Mouse (Mus musculus): ENCODE results near the gene H2al2a.

DNA sequence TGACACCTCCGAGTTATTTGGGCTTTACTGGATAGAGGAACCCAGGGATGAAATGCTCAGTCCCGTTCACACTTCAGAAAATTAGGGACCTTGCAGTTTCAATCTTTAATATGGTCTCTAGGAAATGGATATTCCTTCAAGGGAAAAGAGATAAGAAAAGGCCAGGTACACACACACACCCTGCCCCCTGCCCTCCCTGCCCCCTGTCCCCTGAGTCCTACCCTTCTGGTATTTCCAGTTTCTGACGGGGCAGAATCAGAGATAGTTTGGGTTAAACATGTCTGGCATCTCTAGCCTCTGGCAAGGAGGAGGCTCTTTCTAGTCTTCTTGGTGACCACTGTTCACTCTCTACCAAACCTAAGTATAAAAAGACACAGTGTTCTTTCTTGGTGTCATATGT is 49.9 kb downstream of the H2al2a start:
- TF ChIP-seq CTCF (IDR thresholded peaks at IDR 0.05; ENCODE audit: insufficient read depth, low read depth, low read length) = no peak
- TF ChIP-seq POLR2A (IDR thresholded peaks at IDR 0.05; ENCODE audit: insufficient read depth, low read depth, low read length) = no peak
